Mouse (Mus musculus): Measurements from ENCODE around the gene Hrh2. TPM values are rescaled to one million over a fixed set of nuclear protein-coding genes. Genes with fewer than 3 reads are reported as not detected.

Hrh2 gene
- polyA plus RNA-seq, 1 experiment = 0.53 TPM

DNA sequence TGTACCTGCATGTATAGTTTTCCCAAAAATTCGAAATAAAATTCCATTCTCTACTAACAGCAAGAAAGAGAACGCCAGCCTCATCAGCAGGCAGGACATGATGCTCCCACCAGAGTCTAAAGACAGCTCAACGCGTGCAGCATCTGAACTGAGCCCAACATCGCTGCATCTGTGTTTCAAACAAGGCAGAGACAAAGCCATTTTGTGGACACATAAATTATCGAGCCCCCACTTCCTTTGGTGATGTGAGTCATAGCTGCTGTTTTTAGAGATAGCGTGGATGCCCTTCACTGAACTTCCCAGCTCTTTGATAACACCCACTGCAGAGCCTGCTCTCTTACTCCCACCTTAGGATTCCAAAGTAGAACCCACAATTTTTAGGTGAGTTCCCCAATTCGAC, 16.5 kb upstream of the Hrh2 start:
- H3K27me3 ChIP-seq (replicated peaks; ENCODE audit: control insufficient read depth, insufficient read depth, low read length) = no peaks in the 10 kb centered on the region
- TF ChIP-seq POLR2A (IDR thresholded peaks at IDR 0.05; ENCODE audit: low read depth, low read length) (no peak), CTCF (conservative IDR thresholded peaks at IDR 0.05; ENCODE audit: insufficient read depth, insufficient read length, low read depth, low read length) (no peak)
- no peak overlapping the region for H3K27ac ChIP-seq (ENCODE audit: insufficient read depth, low read depth, low read length)
- no peaks in the 10 kb centered on the region for H3K36me3 ChIP-seq (ENCODE audit: control insufficient read depth, insufficient read depth, low read length)
- no peak overlapping the region for H3K4me3 ChIP-seq (ENCODE audit: insufficient read depth, low read depth, low read length)
- WGBS = 72% methylated on average over 8 of the region's 8 CpGs
- H3K4me1 ChIP-seq (ENCODE audit: control insufficient read depth, insufficient read depth, low read length) = no peaks in the 10 kb centered on the region
- no peak for DNase-seq

DNA sequence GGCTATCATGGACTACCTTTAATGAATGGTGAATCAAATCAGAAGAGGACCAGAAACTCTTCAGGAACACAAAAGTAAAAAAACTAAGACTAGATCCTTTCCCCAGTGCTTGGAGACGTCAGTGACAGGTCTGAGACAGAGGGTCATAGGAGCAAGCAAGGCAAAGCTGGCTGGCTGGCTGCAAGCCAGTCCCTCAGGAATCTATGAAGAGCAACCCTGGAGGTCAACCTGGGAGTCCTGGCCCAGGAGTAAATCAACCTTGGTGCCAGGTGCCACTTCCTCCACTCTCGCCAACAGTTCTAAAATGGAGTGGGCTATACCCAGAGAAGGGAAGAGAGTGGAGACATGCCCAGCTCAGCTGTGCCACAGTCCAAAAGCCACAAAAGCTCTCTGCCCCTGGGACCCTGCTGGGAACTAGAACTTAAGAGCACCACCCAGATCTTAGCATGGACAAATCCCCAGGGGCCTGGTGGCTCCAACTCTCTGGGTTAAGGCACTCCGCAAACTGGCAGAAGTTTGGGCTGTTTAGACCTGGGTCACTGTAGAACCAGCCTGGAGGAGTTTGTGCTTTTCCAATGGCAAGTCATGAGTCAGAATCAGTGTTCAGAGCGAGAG, 15.4 kb upstream of the Hrh2 start:
- Histone ChIP-seq H3K36me3 (ENCODE audit: control insufficient read depth, insufficient read depth, low read length) (no peaks in the 10 kb centered on the region), H3K27ac (ENCODE audit: insufficient read depth, low read depth, low read length) (no peak overlapping the region), H3K4me1 (ENCODE audit: control insufficient read depth, insufficient read depth, low read length) (no peaks in the 10 kb centered on the region), H3K4me3 (ENCODE audit: insufficient read depth, low read depth, low read length) (no peak overlapping the region), H3K27me3 (replicated peaks; ENCODE audit: control insufficient read depth, insufficient read depth, low read length) (no peaks in the 10 kb centered on the region)
- TF ChIP-seq POLR2A (IDR thresholded peaks at IDR 0.05; ENCODE audit: low read depth, low read length) (no peak), CTCF (conservative IDR thresholded peaks at IDR 0.05; ENCODE audit: insufficient read depth, insufficient read length, low read depth, low read length) (no peak)
- no peak for DNase-seq
- 64% methylated on average over 4 of the region's 4 CpGs for WGBS

DNA sequence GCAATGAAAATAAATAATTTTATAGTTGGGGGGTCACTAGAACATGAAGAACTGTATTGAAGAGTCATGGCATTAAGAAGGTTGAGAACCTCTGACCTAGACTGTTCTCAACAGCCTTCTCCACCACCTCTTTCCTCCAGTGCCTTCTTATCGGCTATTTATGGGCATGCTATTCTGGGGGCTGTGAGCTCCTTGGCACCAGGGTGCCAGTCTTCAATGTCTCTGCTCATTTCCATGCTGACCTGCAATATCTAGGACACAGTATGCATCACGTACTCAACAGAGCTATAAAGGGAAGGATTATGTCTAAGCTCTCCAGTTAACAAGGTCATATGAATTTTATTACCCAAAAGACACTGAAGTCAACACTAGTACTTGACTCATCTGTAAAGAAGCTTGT, 14.6 kb upstream of the Hrh2 start:
- no peak for TF ChIP-seq POLR2A (IDR thresholded peaks at IDR 0.05; ENCODE audit: low read depth, low read length)
- TF ChIP-seq CTCF (conservative IDR thresholded peaks at IDR 0.05; ENCODE audit: insufficient read depth, insufficient read length, low read depth, low read length) = no peak
- WGBS = 83% methylated on average over 2 of the region's 2 CpGs
- Histone ChIP-seq H3K27me3 (replicated peaks; ENCODE audit: control insufficient read depth, insufficient read depth, low read length) (no peaks in the 10 kb centered on the region), H3K36me3 (ENCODE audit: control insufficient read depth, insufficient read depth, low read length) (no peaks in the 10 kb centered on the region), H3K27ac (ENCODE audit: insufficient read depth, low read depth, low read length) (no peak overlapping the region), H3K4me3 (ENCODE audit: insufficient read depth, low read depth, low read length) (no peak overlapping the region), H3K4me1 (ENCODE audit: control insufficient read depth, insufficient read depth, low read length) (no peaks in the 10 kb centered on the region)
- DNase-seq = no peak

DNA sequence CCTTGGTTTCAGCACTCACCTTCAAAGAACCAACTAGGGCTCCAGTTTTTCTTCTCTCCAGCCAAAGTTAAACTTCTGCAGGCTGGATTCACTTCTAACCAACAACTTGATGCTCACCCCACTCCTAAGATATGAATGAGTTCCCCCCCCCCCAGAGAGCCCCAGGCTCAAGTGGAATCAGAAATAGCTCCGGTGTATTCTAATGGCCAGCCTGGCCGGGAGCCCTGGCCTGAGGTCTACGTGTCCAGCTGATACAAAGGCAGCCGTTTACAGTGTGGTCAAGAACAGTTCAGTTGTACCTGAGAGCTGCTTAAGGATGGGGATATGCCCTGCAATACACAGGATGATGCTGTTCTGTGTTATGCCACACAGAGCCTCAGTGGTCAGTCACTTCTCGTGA, 13.3 kb upstream of the Hrh2 start:
- Histone ChIP-seq H3K36me3 (ENCODE audit: control insufficient read depth, insufficient read depth, low read length) (no peaks in the 10 kb centered on the region), H3K4me3 (ENCODE audit: insufficient read depth, low read depth, low read length) (no peak overlapping the region), H3K4me1 (ENCODE audit: control insufficient read depth, insufficient read depth, low read length) (no peaks in the 10 kb centered on the region), H3K27me3 (replicated peaks; ENCODE audit: control insufficient read depth, insufficient read depth, low read length) (no peaks in the 10 kb centered on the region), H3K27ac (ENCODE audit: insufficient read depth, low read depth, low read length) (no peak overlapping the region)
- no peak for DNase-seq
- 85% methylated on average over 5 of the region's 5 CpGs for WGBS
- TF ChIP-seq CTCF (conservative IDR thresholded peaks at IDR 0.05; ENCODE audit: insufficient read depth, insufficient read length, low read depth, low read length) (no peak), POLR2A (IDR thresholded peaks at IDR 0.05; ENCODE audit: low read depth, low read length) (no peak)

DNA sequence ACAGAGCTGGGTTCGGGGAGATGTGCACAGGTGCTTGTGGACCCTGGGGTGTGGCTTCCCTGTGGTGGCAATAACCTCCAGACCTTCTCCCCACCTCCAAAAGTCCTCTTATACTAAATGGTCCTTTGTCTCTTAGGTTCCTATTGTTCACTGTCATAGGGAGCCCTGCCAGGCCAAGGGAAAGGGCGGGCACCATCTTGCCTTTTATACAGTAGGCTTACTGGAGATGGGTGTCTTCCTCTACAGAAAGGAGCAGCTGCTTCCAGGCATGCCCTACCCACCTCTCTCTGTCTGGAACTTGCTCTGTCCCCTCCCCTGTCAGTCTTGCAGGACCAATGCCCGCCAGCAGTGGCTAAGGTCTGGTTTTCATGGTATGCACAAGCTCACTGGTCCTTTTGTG, 12.0 kb upstream of the Hrh2 start:
- Histone ChIP-seq H3K4me3 (ENCODE audit: insufficient read depth, low read depth, low read length) (no peak overlapping the region), H3K4me1 (ENCODE audit: control insufficient read depth, insufficient read depth, low read length) (no peaks in the 10 kb centered on the region), H3K36me3 (ENCODE audit: control insufficient read depth, insufficient read depth, low read length) (no peaks in the 10 kb centered on the region), H3K27ac (ENCODE audit: insufficient read depth, low read depth, low read length) (no peak overlapping the region), H3K27me3 (replicated peaks; ENCODE audit: control insufficient read depth, insufficient read depth, low read length) (no peaks in the 10 kb centered on the region)
- no peak for DNase-seq
- TF ChIP-seq POLR2A (IDR thresholded peaks at IDR 0.05; ENCODE audit: low read depth, low read length) = no peak
- no peak for TF ChIP-seq CTCF (conservative IDR thresholded peaks at IDR 0.05; ENCODE audit: insufficient read depth, insufficient read length, low read depth, low read length)
- 82% methylated on average over 3 of the region's 3 CpGs for WGBS

DNA sequence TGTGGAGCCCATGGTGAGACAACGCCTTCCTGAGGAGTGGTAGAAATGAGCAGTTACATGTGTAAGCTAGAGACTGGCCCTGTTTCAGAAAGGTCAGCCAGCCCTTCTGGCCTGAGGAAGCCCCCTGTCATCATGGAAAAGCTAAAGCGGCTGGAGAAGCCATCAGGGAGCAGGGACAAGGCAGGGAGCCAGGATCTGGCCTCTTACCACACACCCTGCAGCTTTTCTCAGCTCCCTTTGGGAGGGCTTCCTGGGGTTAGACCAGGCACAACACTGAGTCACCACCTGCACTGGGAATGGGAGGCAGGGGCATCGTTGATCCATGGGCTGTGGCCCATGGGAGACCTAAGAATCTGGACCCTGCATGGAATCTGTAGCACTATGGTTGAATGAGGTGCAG, 11.5 kb upstream of the Hrh2 start:
- no peak for DNase-seq
- Histone ChIP-seq H3K4me1 (ENCODE audit: control insufficient read depth, insufficient read depth, low read length) (no peaks in the 10 kb centered on the region), H3K27me3 (replicated peaks; ENCODE audit: control insufficient read depth, insufficient read depth, low read length) (no peaks in the 10 kb centered on the region), H3K27ac (ENCODE audit: insufficient read depth, low read depth, low read length) (no peak overlapping the region), H3K4me3 (ENCODE audit: insufficient read depth, low read depth, low read length) (no peak overlapping the region), H3K36me3 (ENCODE audit: control insufficient read depth, insufficient read depth, low read length) (no peaks in the 10 kb centered on the region)
- TF ChIP-seq POLR2A (IDR thresholded peaks at IDR 0.05; ENCODE audit: low read depth, low read length) = no peak
- no peak for TF ChIP-seq CTCF (conservative IDR thresholded peaks at IDR 0.05; ENCODE audit: insufficient read depth, insufficient read length, low read depth, low read length)
- WGBS = 55% methylated on average over 3 of the region's 3 CpGs

DNA sequence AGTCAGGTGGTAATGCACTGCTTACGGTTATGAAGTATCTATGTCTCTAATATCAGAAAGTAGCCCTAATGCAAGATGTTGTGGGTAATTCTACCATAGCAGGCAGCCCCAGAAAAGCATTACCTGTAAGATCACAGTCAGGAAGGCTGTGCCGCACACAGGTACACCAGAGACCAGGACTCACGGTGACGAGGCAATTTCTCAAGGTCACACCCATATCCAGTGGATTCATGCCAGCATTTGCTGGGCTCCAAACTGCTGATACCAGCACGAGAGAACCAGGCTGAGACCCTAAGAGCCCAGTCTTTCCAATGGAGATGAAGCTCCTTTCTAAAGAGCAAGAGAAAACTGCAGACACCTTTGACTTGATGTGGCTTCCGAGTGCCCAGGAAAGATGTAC, 10.6 kb upstream of the Hrh2 start:
- 76% methylated on average over 6 of the region's 6 CpGs for WGBS
- no peak overlapping the region for H3K4me3 ChIP-seq (ENCODE audit: insufficient read depth, low read depth, low read length)
- no peaks in the 10 kb centered on the region for H3K27me3 ChIP-seq (replicated peaks; ENCODE audit: control insufficient read depth, insufficient read depth, low read length)
- TF ChIP-seq CTCF (conservative IDR thresholded peaks at IDR 0.05; ENCODE audit: insufficient read depth, insufficient read length, low read depth, low read length) = no peak
- no peak for TF ChIP-seq POLR2A (IDR thresholded peaks at IDR 0.05; ENCODE audit: low read depth, low read length)
- no peaks in the 10 kb centered on the region for H3K36me3 ChIP-seq (ENCODE audit: control insufficient read depth, insufficient read depth, low read length)
- no peak for DNase-seq
- no peak overlapping the region for H3K27ac ChIP-seq (ENCODE audit: insufficient read depth, low read depth, low read length)
- H3K4me1 ChIP-seq (ENCODE audit: control insufficient read depth, insufficient read depth, low read length) = no peaks in the 10 kb centered on the region

Measured in kidney, adult 2 months (tissue).